Mouse (Mus musculus) lung, adult 2 months (tissue): ENCODE results near the gene Metrnl. TPM values are rescaled to one million over a fixed set of nuclear protein-coding genes. Genes with fewer than 3 reads are reported as not detected.

Source experiments
- DNase-seq: peaks from one replicate; pipeline ENCODE4 v3.0.0; 2022
- H3K4me1 ChIP-seq: fragments of 200-500 bp; 2 replicates; pipeline ENCODE4 v1.6.1; 2011; ENCODE audit warnings: low read length; ENCODE audit not compliant: control insufficient read depth, insufficient read depth
- H3K4me3 ChIP-seq: fragments of 200-500 bp; replicated peaks from 2 replicates; pipeline ENCODE3; 2011; ENCODE audit warnings: low read depth, mild to moderate bottlenecking, control low read depth, low read length; ENCODE audit errors: extremely low read depth
- CTCF ChIP-seq: fragments of 200-500 bp; IDR thresholded peaks from 2 replicates; pipeline ENCODE4 v1.5.1; 2011; ENCODE audit warnings: mild to moderate bottlenecking, low read length, control low read depth; ENCODE audit not compliant: insufficient read depth
- POLR2A ChIP-seq: fragments of 200-500 bp; IDR thresholded peaks from 2 replicates; pipeline ENCODE4 v1.6.1; 2011; ENCODE audit warnings: low read depth, mild to moderate bottlenecking, control low read depth, low read length, borderline replicate concordance; ENCODE audit errors: extremely low read depth
- WGBS: fragments of 180-500 bp; shearing (Covaris S2); methylation state at CpG from one replicate; pipeline ENCODE4 v1.1.7; 2018; 5-methylcytosine and 5-hydroxymethylcytosine counted together
- polyA plus RNA-seq: library from polyadenylated mRNA; depleted of rRNA; stranded (reverse); fragments of >200 nt; gene quantifications from 2 replicates; pipeline ENCODE4 v1.2.3, GENCODE M21; 2012

Gene Metrnl
- polyA plus RNA-seq, 1 experiment: 36.0 TPM

GRCm38 (mm10) chr11:121722434-121722833 lies 21.1 kb downstream of the Metrnl start:
- no peak for TF ChIP-seq CTCF
- no peak for TF ChIP-seq POLR2A
- Histone ChIP-seq H3K4me1 (no peaks in the 10 kb centered on the region), H3K4me3 (no peak overlapping the region)
- 81% methylated on average over 2 of the region's 2 CpGs for WGBS
- DNase-seq: no peak

- no peak overlapping the region for H3K4me3 ChIP-seq
- no peak for DNase-seq
- WGBS: 74% methylated on average over 2 of the region's 2 CpGs
- H3K4me1 ChIP-seq: no peaks in the 10 kb centered on the region
- TF ChIP-seq CTCF: no peak
- TF ChIP-seq POLR2A: no peak
These were observed 25.3 kb downstream of the Metrnl start for GRCm38 (mm10) chr11:121726625-121727024.

GRCm38 (mm10) chr11:121734184-121734583 lies 32.8 kb downstream of the Metrnl start:
- 79% methylated on average over 1 of the region's 1 CpGs for WGBS

GRCm38 (mm10) chr11:121734892-121735291 lies 33.5 kb downstream of the Metrnl start:
- no peaks in the 10 kb centered on the region for H3K4me1 ChIP-seq
- no peak for DNase-seq
- WGBS: 32% methylated on average over 1 of the region's 1 CpGs
- no peak overlapping the region for H3K4me3 ChIP-seq
- TF ChIP-seq CTCF (no peak), POLR2A (no peak)

More at GRCm38 (mm10) chr11:121734184-121734583, 32.8 kb downstream of the Metrnl start:
- DNase-seq: no peak
- Histone ChIP-seq H3K4me3 (no peak overlapping the region), H3K4me1 (no peaks in the 10 kb centered on the region)
- no peak for TF ChIP-seq CTCF
- TF ChIP-seq POLR2A: no peak

- no peak for DNase-seq
- 65% methylated on average over 3 of the region's 3 CpGs for WGBS
- Histone ChIP-seq H3K4me3 (no peak overlapping the region), H3K4me1 (peaks cover 5% of the 10 kb centered on the region)
- TF ChIP-seq POLR2A (no peak), CTCF (no peak)
These were observed 37.3 kb downstream of the Metrnl start for GRCm38 (mm10) chr11:121738616-121739015.

GRCm38 (mm10) chr11:121740906-121741305 lies 39.6 kb downstream of the Metrnl start:
- Histone ChIP-seq H3K4me1 (peaks cover 5% of the 10 kb centered on the region), H3K4me3 (no peak overlapping the region)
- peak; percentile 46 for DNase-seq
- TF ChIP-seq POLR2A: no peak
- no peak for TF ChIP-seq CTCF
- 4% methylated on average over 1 of the region's 1 CpGs for WGBS

- DNase-seq: peak; percentile 36
- peaks cover 5% of the 10 kb centered on the region for H3K4me1 ChIP-seq
- no peak overlapping the region for H3K4me3 ChIP-seq
- 37% methylated on average over 1 of the region's 1 CpGs for WGBS
- no peak for TF ChIP-seq POLR2A
- TF ChIP-seq CTCF: no peak
These were observed 40.1 kb downstream of the Metrnl start for GRCm38 (mm10) chr11:121741433-121741832.

GRCm38 (mm10) chr11:121743113-121743512 lies 41.8 kb downstream of the Metrnl start:
- WGBS: 51% methylated on average over 1 of the region's 1 CpGs
- H3K4me1 ChIP-seq: peaks cover 5% of the 10 kb centered on the region
- TF ChIP-seq POLR2A: no peak
- TF ChIP-seq CTCF: no peak
- no peak overlapping the region for H3K4me3 ChIP-seq
- DNase-seq: no peak

GRCm38 (mm10) chr11:121743915-121744628 lies 42.7 kb downstream of the Metrnl start:
- TF ChIP-seq POLR2A (no peak), CTCF (no peak)
- Histone ChIP-seq H3K4me3 (no peak overlapping the region), H3K4me1 (peaks cover 5% of the 10 kb centered on the region)
- no peak for DNase-seq

GRCm38 (mm10) chr11:121746941-121747494 lies 45.7 kb downstream of the Metrnl start:
- WGBS: 77% methylated on average over 12 of the region's 12 CpGs

More at GRCm38 (mm10) chr11:121746941-121747494, 45.7 kb downstream of the Metrnl start:
- H3K4me3 ChIP-seq: no peak overlapping the region
- DNase-seq: no peak
- no peak for TF ChIP-seq CTCF
- no peak for TF ChIP-seq POLR2A
- H3K4me1 ChIP-seq: no peaks in the 10 kb centered on the region; the same call in 1 of the 2 replicates
